Mouse (Mus musculus): ENCODE data around the gene Ush2a. TPM values are rescaled to one million over a fixed set of nuclear protein-coding genes. Genes with fewer than 3 reads are reported as not detected.

Gene Ush2a
- polyA plus RNA-seq, 1 experiment from 2014 or later = not detected

GRCm38 (mm10) chr1:188993218-188993617, 731.4 kb downstream of the Ush2a start:
- DNase-seq (no peak), ATAC-seq (ENCODE audit: low read depth) (0 out of 2 replicates have a peak, but pooled peaks have one; percentile 14)
- Histone ChIP-seq H3K27ac (no peak overlapping the region), H3K4me2 (no peak overlapping the region), H3K4me1 (replicated peaks) (no peaks in the 10 kb centered on the region), H3K9ac (no peak overlapping the region), H3K4me3 (replicated peaks) (no peak overlapping the region), H3K36me3 (peaks cover 79% of the 10 kb centered on the region), H3K27me3 (no peaks in the 10 kb centered on the region), H3K9me3 (replicated peaks) (no peaks in the 10 kb centered on the region)
- WGBS (ENCODE audit: insufficient replicate concordance) = 51% methylated on average over 4 of the region's 4 CpGs

GRCm38 (mm10) chr1:188997921-188998320, 736.1 kb downstream of the Ush2a start:
- 91% methylated on average over 3 of the region's 3 CpGs for WGBS (ENCODE audit: insufficient replicate concordance)
- Histone ChIP-seq H3K9ac (no peak overlapping the region), H3K4me1 (replicated peaks) (no peaks in the 10 kb centered on the region), H3K4me3 (replicated peaks) (no peak overlapping the region), H3K4me2 (no peak overlapping the region), H3K27ac (no peak overlapping the region), H3K27me3 (no peaks in the 10 kb centered on the region), H3K9me3 (replicated peaks) (no peaks in the 10 kb centered on the region), H3K36me3 (peaks cover 71% of the 10 kb centered on the region)
- ATAC-seq (ENCODE audit: low read depth) = no peak
- no peak for DNase-seq

GRCm38 (mm10) chr1:188999981-189000380, 738.2 kb downstream of the Ush2a start:
- no peak overlapping the region for H3K27ac ChIP-seq
- DNase-seq = no peak
- peaks cover 55% of the 10 kb centered on the region for H3K36me3 ChIP-seq
- WGBS (ENCODE audit: insufficient replicate concordance) = 81% methylated on average over 10 of the region's 10 CpGs
- no peak overlapping the region for H3K4me3 ChIP-seq (replicated peaks)
- H3K9ac ChIP-seq = no peak overlapping the region
- no peak for ATAC-seq (ENCODE audit: low read depth)
- no peaks in the 10 kb centered on the region for H3K9me3 ChIP-seq (replicated peaks)
- H3K4me1 ChIP-seq (replicated peaks) = peaks cover 7% of the 10 kb centered on the region; the same call in 1 of the 2 replicates
- H3K4me2 ChIP-seq = no peak overlapping the region
- H3K27me3 ChIP-seq = no peaks in the 10 kb centered on the region

DNA sequence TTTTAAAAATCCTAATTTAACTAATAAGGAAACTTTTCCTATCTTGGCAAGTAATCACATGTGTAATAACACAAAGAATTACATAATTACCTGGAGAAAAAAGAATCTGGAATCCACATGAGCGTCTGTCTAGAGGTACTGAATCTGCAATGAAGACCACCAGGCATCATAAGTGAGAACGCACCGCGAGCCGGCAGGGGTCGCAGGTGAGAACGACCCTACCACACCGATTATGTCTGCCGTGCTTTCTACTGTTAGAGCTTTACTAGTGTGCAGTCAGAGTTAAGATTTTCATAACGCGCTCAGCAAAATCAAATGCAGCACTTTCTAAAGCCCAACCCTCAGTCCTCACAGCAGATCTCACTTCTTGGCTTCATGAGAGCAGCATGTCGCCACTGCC, 740.0 kb downstream of the Ush2a start:
- Histone ChIP-seq H3K4me1 (replicated peaks) (peaks cover 24% of the 10 kb centered on the region), H3K9me3 (replicated peaks) (no peaks in the 10 kb centered on the region), H3K27ac (no peak overlapping the region), H3K4me2 (no peak overlapping the region), H3K27me3 (no peaks in the 10 kb centered on the region), H3K4me3 (replicated peaks) (no peak overlapping the region), H3K36me3 (peaks cover 45% of the 10 kb centered on the region), H3K9ac (no peak overlapping the region)
- WGBS (ENCODE audit: insufficient replicate concordance) = 87% methylated on average over 12 of the region's 12 CpGs
- DNase-seq = no peak
- no peak for ATAC-seq (ENCODE audit: low read depth)

- Histone ChIP-seq H3K4me3 (replicated peaks) (no peak overlapping the region), H3K9ac (no peak overlapping the region), H3K9me3 (replicated peaks) (no peaks in the 10 kb centered on the region), H3K36me3 (peaks cover 20% of the 10 kb centered on the region), H3K4me1 (replicated peaks) (peaks cover 30% of the 10 kb centered on the region), H3K27me3 (no peaks in the 10 kb centered on the region), H3K27ac (no peak overlapping the region), H3K4me2 (no peak overlapping the region)
- 89% methylated on average over 1 of the region's 1 CpGs for WGBS (ENCODE audit: insufficient replicate concordance)
- DNase-seq (no peak), ATAC-seq (ENCODE audit: low read depth) (no peak)
These were observed 743.0 kb downstream of the Ush2a start for GRCm38 (mm10) chr1:189004774-189005173.

GRCm38 (mm10) chr1:189006267-189006666, 744.4 kb downstream of the Ush2a start:
- Histone ChIP-seq H3K9me3 (replicated peaks) (no peaks in the 10 kb centered on the region), H3K36me3 (peaks cover 8% of the 10 kb centered on the region; the same call in 1 of the 2 replicates), H3K4me1 (replicated peaks) (peaks cover 30% of the 10 kb centered on the region), H3K4me3 (replicated peaks) (peak overlapping the region; percentile 96), H3K9ac (peak overlapping the region; percentile 95), H3K4me2 (peak overlapping the region; percentile 85), H3K27ac (no peak overlapping the region), H3K27me3 (no peaks in the 10 kb centered on the region)
- ATAC-seq (ENCODE audit: low read depth) (no peak), DNase-seq (no peak)
- WGBS (ENCODE audit: insufficient replicate concordance) = 60% methylated on average over 5 of the region's 5 CpGs

- H3K36me3 ChIP-seq = peaks cover 8% of the 10 kb centered on the region; the same call in 1 of the 2 replicates
- 3% methylated on average over 7 of the region's 7 CpGs for WGBS (ENCODE audit: insufficient replicate concordance)
- H3K27ac ChIP-seq = peak overlapping the region; percentile 69; the same call in 1 of the 2 replicates
- H3K4me3 ChIP-seq (replicated peaks) = peak overlapping the region; percentile 96
- DNase-seq (no peak), ATAC-seq (ENCODE audit: low read depth) (peak; percentile 26)
- peak overlapping the region; percentile 95 for H3K9ac ChIP-seq
- H3K9me3 ChIP-seq (replicated peaks) = no peaks in the 10 kb centered on the region
- H3K27me3 ChIP-seq = peaks cover 2% of the 10 kb centered on the region; the same call in 1 of the 2 replicates
- peak overlapping the region; percentile 85 for H3K4me2 ChIP-seq
- H3K4me1 ChIP-seq (replicated peaks) = peaks cover 30% of the 10 kb centered on the region
These were observed 745.0 kb downstream of the Ush2a start for GRCm38 (mm10) chr1:189006826-189007225.

DNA sequence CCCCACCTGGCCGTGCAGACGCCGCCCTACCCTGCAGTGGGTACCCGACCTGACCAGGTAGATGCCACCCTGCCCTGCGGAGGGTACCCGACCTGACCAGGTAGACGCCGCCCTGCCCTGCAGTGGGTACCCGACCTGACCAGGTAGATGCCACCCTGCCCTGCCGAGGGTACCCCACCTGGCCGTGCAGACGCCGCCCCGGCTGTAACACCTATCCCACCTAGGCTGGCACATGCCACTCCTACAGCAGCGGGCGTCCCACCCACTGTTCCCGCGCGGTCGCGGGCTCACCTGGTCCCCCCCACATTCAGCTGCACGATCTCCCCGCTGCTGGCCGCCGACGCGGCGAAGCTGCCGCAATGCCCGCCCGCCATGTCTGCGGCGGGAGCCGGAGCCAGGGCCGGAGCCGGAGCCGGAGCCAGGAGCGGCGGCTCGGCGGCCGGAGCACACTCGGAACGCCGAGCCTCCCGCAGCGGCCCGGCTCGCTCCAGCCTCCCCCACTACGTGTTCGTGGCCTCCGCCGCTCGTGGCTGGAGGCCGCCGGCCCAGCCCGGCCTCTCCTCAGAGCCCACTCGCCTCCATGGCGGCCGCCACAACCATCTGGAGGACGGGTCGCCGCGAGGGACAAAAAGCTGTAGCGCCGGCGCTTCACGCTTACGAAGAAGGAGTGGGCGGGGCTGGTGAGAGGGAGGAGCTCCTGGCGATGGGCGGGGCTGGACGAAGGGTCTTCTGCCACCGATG, 745.6 kb downstream of the Ush2a start, which contains the start of gene Kctd3:
Kctd3 (minus strand) TSS at position 603 of the 741 bp plus-strand sequence.
- DNase-seq (peak; percentile 86), ATAC-seq (ENCODE audit: low read depth) (peak; percentile 89)
- no peaks in the 10 kb centered on the region for H3K9me3 ChIP-seq (replicated peaks)
- H3K27me3 ChIP-seq = peaks cover 7% of the 10 kb centered on the region; the same call in 1 of the 2 replicates
- peak within 1 kb of the TSS; percentile 69 for H3K27ac ChIP-seq
- peak within 1 kb of the TSS; percentile 85 for H3K4me2 ChIP-seq
- peak within 1 kb of the TSS; percentile 96 for H3K4me3 ChIP-seq (replicated peaks)
- WGBS (ENCODE audit: insufficient replicate concordance) = under 1% methylated on average over 74 of the region's 74 CpGs
- H3K36me3 ChIP-seq = peaks cover 8% of the 10 kb centered on the region; the same call in 1 of the 2 replicates
- peaks cover 30% of the 10 kb centered on the region for H3K4me1 ChIP-seq (replicated peaks)
- H3K9ac ChIP-seq = peak within 1 kb of the TSS; percentile 95

DNA sequence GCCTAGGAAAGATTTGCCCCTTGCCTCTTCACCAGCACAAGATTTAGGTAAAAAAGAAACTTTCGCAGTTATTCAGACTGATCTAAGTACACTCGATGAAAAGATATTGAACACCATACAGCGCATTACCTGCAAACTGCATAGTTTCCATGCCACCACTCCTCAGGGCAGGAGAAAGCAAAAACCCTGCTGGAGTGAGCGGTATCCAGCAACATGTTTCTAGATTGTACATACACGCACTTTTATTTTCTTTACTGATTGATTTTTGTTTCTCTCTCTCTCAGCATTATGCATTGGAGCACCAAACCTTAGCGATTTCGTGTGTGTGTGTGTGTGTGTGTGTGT, 746.1 kb downstream of the Ush2a start:
- peak overlapping the region; percentile 85 for H3K4me2 ChIP-seq
- H3K27ac ChIP-seq = no peak overlapping the region
- ATAC-seq (ENCODE audit: low read depth) = peak; percentile 47
- peaks cover 13% of the 10 kb centered on the region for H3K27me3 ChIP-seq
- no peak overlapping the region for H3K9ac ChIP-seq
- peak overlapping the region; percentile 96 for H3K4me3 ChIP-seq (replicated peaks)
- H3K36me3 ChIP-seq = peaks cover 8% of the 10 kb centered on the region; the same call in 1 of the 2 replicates
- no peak for DNase-seq
- H3K9me3 ChIP-seq (replicated peaks) = no peaks in the 10 kb centered on the region
- peaks cover 34% of the 10 kb centered on the region for H3K4me1 ChIP-seq (replicated peaks)
- WGBS (ENCODE audit: insufficient replicate concordance) = 44% methylated on average over 7 of the region's 7 CpGs

GRCm38 (mm10) chr1:189010671-189011070, 748.8 kb downstream of the Ush2a start:
- Histone ChIP-seq H3K4me3 (replicated peaks) (no peak overlapping the region), H3K9me3 (replicated peaks) (no peaks in the 10 kb centered on the region), H3K4me2 (no peak overlapping the region), H3K27me3 (peaks cover 40% of the 10 kb centered on the region), H3K27ac (no peak overlapping the region), H3K9ac (no peak overlapping the region), H3K36me3 (peaks cover 3% of the 10 kb centered on the region; the same call in 1 of the 2 replicates), H3K4me1 (replicated peaks) (peaks cover 29% of the 10 kb centered on the region)
- ATAC-seq (ENCODE audit: low read depth) = no peak
- WGBS (ENCODE audit: insufficient replicate concordance) = 67% methylated on average over 4 of the region's 4 CpGs
- DNase-seq = no peak

GRCm38 (mm10) chr1:189012846-189013586, 751.2 kb downstream of the Ush2a start:
- no peak for DNase-seq
- Histone ChIP-seq H3K9me3 (replicated peaks) (no peaks in the 10 kb centered on the region), H3K27ac (no peak overlapping the region), H3K4me3 (replicated peaks) (no peak overlapping the region), H3K9ac (no peak overlapping the region), H3K4me1 (replicated peaks) (peaks cover 12% of the 10 kb centered on the region), H3K36me3 (no peaks in the 10 kb centered on the region), H3K27me3 (peaks cover 42% of the 10 kb centered on the region), H3K4me2 (peak overlapping the region; percentile 33)
- WGBS (ENCODE audit: insufficient replicate concordance) = 9% methylated on average over 16 of the region's 16 CpGs
- no peak for ATAC-seq (ENCODE audit: low read depth)
